Mouse (Mus musculus): ENCODE measurements around the gene Mst1r. TPM values are rescaled to one million over a fixed set of nuclear protein-coding genes. Genes with fewer than 3 reads are reported as not detected.

The Mst1r gene
- total and polyA plus RNA-seq, 3 experiments: 133 to 149 TPM; not detected in 1

- Histone ChIP-seq H3K9me3 (replicated peaks; ENCODE audit: insufficient read depth, low read length) (no peaks in the 10 kb centered on the region), H3K9ac (ENCODE audit: control insufficient read depth, low read depth, low read length, poor library complexity, severe bottlenecking) (peak overlapping the region; percentile 49), H3K27me3 (ENCODE audit: control insufficient read depth in 1 of 2, insufficient read depth in 2 of 2, low read length in 2 of 2) (no peaks in the 10 kb centered on the region), H3K4me1 (ENCODE audit: control insufficient read depth in 1 of 2, insufficient read depth in 2 of 2, low read length in 2 of 2) (peaks cover 5 to 38% of the 10 kb centered on the region in 2 experiments), H3K27ac (ENCODE audit: control insufficient read depth, low read depth, low read length) (peak overlapping the region; percentile 95; the same call in 1 of the 2 replicates), H3K4me3 (ENCODE audit: control insufficient read depth in 1 of 2, insufficient read depth in 1 of 2, low read depth in 2 of 2, low read length in 2 of 2) (peak overlapping the region; percentile 35 to 50; a peak in 2 of 4 replicates), H3K36me3 (ENCODE audit: control insufficient read depth in 1 of 2, insufficient read depth in 2 of 2, low read length in 2 of 2) (peaks cover 0 to 29% of the 10 kb centered on the region in 2 experiments; a peak in 2 of 4 replicates), H3K79me2 (ENCODE audit: control insufficient read depth, insufficient read depth, low read length, poor library complexity) (no peaks in the 10 kb centered on the region; the same call in 1 of the 2 replicates)
- no peak for DNase-seq (ENCODE audit: low read depth, low spot score)
- TF ChIP-seq TCF12 (IDR thresholded peaks at IDR 0.05; ENCODE audit: low read depth, low read length) (no peak), KAT2A (conservative IDR thresholded peaks at IDR 0.05; ENCODE audit: low read depth, low read length) (no peak), CHD2 (IDR thresholded peaks at IDR 0.05; ENCODE audit: low read length) (no peak), USF2 (IDR thresholded peaks at IDR 0.05; ENCODE audit: borderline replicate concordance in 1 of 2, insufficient read depth in 1 of 2, low read depth in 1 of 2, low read length in 2 of 2) (no peak), USF1 (IDR thresholded peaks at IDR 0.05; ENCODE audit: low read depth, low read length) (no peak), MYB (IDR thresholded peaks at IDR 0.05; ENCODE audit: low read depth, low read length) (no peak), NELFE (IDR thresholded peaks at IDR 0.05; ENCODE audit: low read depth, low read length) (no peak), TBP (IDR thresholded peaks at IDR 0.05; ENCODE audit: low read depth, low read length) (no peak), ZMIZ1 (IDR thresholded peaks at IDR 0.05; ENCODE audit: low read depth, low read length) (no peak), SMC3 (IDR thresholded peaks at IDR 0.05; ENCODE audit: low read depth, low read length) (no peak), GATA1 (IDR thresholded peaks at IDR 0.05; ENCODE audit: low read depth, low read length) (no peak), CHD1 (IDR thresholded peaks at IDR 0.05; ENCODE audit: low read depth, low read length) (no peak), ZC3H11A (IDR thresholded peaks at IDR 0.05; ENCODE audit: low read depth, low read length) (no peak), ZKSCAN1 (IDR thresholded peaks at IDR 0.05; ENCODE audit: low read depth, low read length) (no peak)
Measured at GRCm38 (mm10) chr9:107906967-107907800, 511 bp downstream of the Mst1r start.

- Histone ChIP-seq H3K4me1 (ENCODE audit: control insufficient read depth in 1 of 2, insufficient read depth in 2 of 2, low read length in 2 of 2) (peaks cover 5 to 38% of the 10 kb centered on the region in 2 experiments), H3K27ac (ENCODE audit: control insufficient read depth, low read depth, low read length) (peak overlapping the region; percentile 95), H3K79me2 (ENCODE audit: control insufficient read depth, insufficient read depth, low read length, poor library complexity) (no peaks in the 10 kb centered on the region; the same call in 1 of the 2 replicates), H3K27me3 (ENCODE audit: control insufficient read depth in 1 of 2, insufficient read depth in 2 of 2, low read length in 2 of 2) (no peaks in the 10 kb centered on the region), H3K9me3 (replicated peaks; ENCODE audit: insufficient read depth, low read length) (no peaks in the 10 kb centered on the region), H3K4me3 (ENCODE audit: control insufficient read depth in 1 of 2, insufficient read depth in 1 of 2, low read depth in 2 of 2, low read length in 2 of 2) (no peak overlapping the region), H3K9ac (ENCODE audit: control insufficient read depth, low read depth, low read length, poor library complexity, severe bottlenecking) (peak overlapping the region; percentile 66), H3K36me3 (ENCODE audit: control insufficient read depth in 1 of 2, insufficient read depth in 2 of 2, low read length in 2 of 2) (peaks cover 0 to 29% of the 10 kb centered on the region in 2 experiments; a peak in 2 of 4 replicates)
- no peak for DNase-seq (ENCODE audit: low read depth, low spot score)
- TF ChIP-seq ETS1 (IDR thresholded peaks at IDR 0.05; ENCODE audit: low read depth, low read length) (no peak), MYC (IDR thresholded peaks at IDR 0.05; ENCODE audit: low read depth, low read length) (no peak), CHD1 (IDR thresholded peaks at IDR 0.05; ENCODE audit: low read depth, low read length) (no peak), NRF1 (IDR thresholded peaks at IDR 0.05; ENCODE audit: insufficient read depth, low read depth, low read length, poor library complexity, severe bottlenecking) (no peak)
Measured at GRCm38 (mm10) chr9:107907801-107908120, 1.1 kb downstream of the Mst1r start.

Measured in MEL (cell line).